Mouse (Mus musculus): Measurements from ENCODE around the gene Ntng1. TPM values are rescaled to one million over a fixed set of nuclear protein-coding genes. Genes with fewer than 3 reads are reported as not detected.
"Not testable (repeated sequence)": the region's sequence is repeated elsewhere in the genome, so short reads cannot be mapped to it uniquely, and the experiment has no call there.

Ntng1 gene
- polyA plus RNA-seq, 1 experiment, result 0.07 TPM

GRCm38 (mm10) chr3:109781917-109782288 lies 361.9 kb downstream of the Ntng1 start:
- Histone ChIP-seq H3K27me3 (ENCODE audit: control insufficient read depth, insufficient read depth, low read length) (no peaks in the 10 kb centered on the region), H3K27ac (ENCODE audit: control insufficient read depth, insufficient read depth, low read length) (no peak overlapping the region), H3K4me1 (replicated peaks; ENCODE audit: control insufficient read depth, insufficient read depth, low read length) (0 out of 2 replicates have a peak, but pooled peaks cover 2% of the 10 kb centered on the region), H3K36me3 (ENCODE audit: control insufficient read depth, insufficient read depth, low read length) (no peaks in the 10 kb centered on the region), H3K4me3 (ENCODE audit: control insufficient read depth, insufficient read depth, low read length) (no peak overlapping the region)
- no peak for DNase-seq
- TF ChIP-seq CTCF (IDR thresholded peaks at IDR 0.05; ENCODE audit: borderline replicate concordance, control insufficient read depth, extremely low read depth, insufficient read depth, low read length, poor library complexity), result no peak
- TF ChIP-seq POLR2A (IDR thresholded peaks at IDR 0.05; ENCODE audit: control insufficient read depth, extremely low read depth, insufficient read depth, low read length, poor library complexity), result no peak
- 73% methylated on average over 7 of the region's 7 CpGs for WGBS

GRCm38 (mm10) chr3:109775200-109775599 lies 368.6 kb downstream of the Ntng1 start:
- DNase-seq, result no peak
- no peaks in the 10 kb centered on the region for H3K4me1 ChIP-seq (replicated peaks; ENCODE audit: control insufficient read depth, insufficient read depth, low read length)
- H3K36me3 ChIP-seq (ENCODE audit: control insufficient read depth, insufficient read depth, low read length), result no peaks in the 10 kb centered on the region
- no peak overlapping the region for H3K4me3 ChIP-seq (ENCODE audit: control insufficient read depth, insufficient read depth, low read length)
- H3K27ac ChIP-seq (ENCODE audit: control insufficient read depth, insufficient read depth, low read length), result no peak overlapping the region
- TF ChIP-seq CTCF (IDR thresholded peaks at IDR 0.05; ENCODE audit: borderline replicate concordance, control insufficient read depth, extremely low read depth, insufficient read depth, low read length, poor library complexity) (no peak), POLR2A (IDR thresholded peaks at IDR 0.05; ENCODE audit: control insufficient read depth, extremely low read depth, insufficient read depth, low read length, poor library complexity) (no peak)
- 93% methylated on average over 2 of the region's 2 CpGs for WGBS
- no peaks in the 10 kb centered on the region for H3K27me3 ChIP-seq (ENCODE audit: control insufficient read depth, insufficient read depth, low read length)

DNA sequence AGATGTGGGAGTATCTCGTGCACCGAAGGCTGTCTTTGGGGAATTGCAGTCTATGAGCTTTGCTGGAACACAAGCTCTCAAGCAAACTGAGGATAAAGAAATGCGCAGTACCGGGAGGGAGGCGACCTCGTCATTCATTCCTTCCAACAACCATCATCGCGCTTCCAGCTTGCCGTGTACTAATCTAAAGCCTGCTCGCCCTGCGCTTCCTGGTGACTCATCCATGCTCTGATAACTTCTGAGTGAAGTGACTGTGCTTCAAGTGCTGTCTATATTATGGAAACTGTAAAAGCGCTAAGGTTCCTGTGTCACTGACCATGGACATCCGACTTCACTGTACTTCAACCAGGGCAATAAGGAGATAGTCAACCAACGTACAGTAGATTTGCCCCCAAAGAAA lies 371.7 kb downstream of the Ntng1 start:
- TF ChIP-seq CTCF (IDR thresholded peaks at IDR 0.05; ENCODE audit: borderline replicate concordance, control insufficient read depth, extremely low read depth, insufficient read depth, low read length, poor library complexity) (no peak), POLR2A (IDR thresholded peaks at IDR 0.05; ENCODE audit: control insufficient read depth, extremely low read depth, insufficient read depth, low read length, poor library complexity) (no peak)
- DNase-seq, result no peak
- Histone ChIP-seq H3K4me3 (ENCODE audit: control insufficient read depth, insufficient read depth, low read length) (no peak overlapping the region), H3K4me1 (replicated peaks; ENCODE audit: control insufficient read depth, insufficient read depth, low read length) (no peaks in the 10 kb centered on the region), H3K27ac (ENCODE audit: control insufficient read depth, insufficient read depth, low read length) (no peak overlapping the region), H3K27me3 (ENCODE audit: control insufficient read depth, insufficient read depth, low read length) (no peaks in the 10 kb centered on the region), H3K36me3 (ENCODE audit: control insufficient read depth, insufficient read depth, low read length) (no peaks in the 10 kb centered on the region)
- WGBS, result 96% methylated on average over 14 of the region's 14 CpGs

GRCm38 (mm10) chr3:109766939-109767338 lies 376.9 kb downstream of the Ntng1 start:
- Histone ChIP-seq H3K27ac (ENCODE audit: control insufficient read depth, insufficient read depth, low read length) (no peak overlapping the region), H3K4me1 (replicated peaks; ENCODE audit: control insufficient read depth, insufficient read depth, low read length) (no peaks in the 10 kb centered on the region), H3K36me3 (ENCODE audit: control insufficient read depth, insufficient read depth, low read length) (no peaks in the 10 kb centered on the region), H3K4me3 (ENCODE audit: control insufficient read depth, insufficient read depth, low read length) (no peak overlapping the region), H3K27me3 (ENCODE audit: control insufficient read depth, insufficient read depth, low read length) (no peaks in the 10 kb centered on the region)
- TF ChIP-seq CTCF (IDR thresholded peaks at IDR 0.05; ENCODE audit: borderline replicate concordance, control insufficient read depth, extremely low read depth, insufficient read depth, low read length, poor library complexity) (no peak), POLR2A (IDR thresholded peaks at IDR 0.05; ENCODE audit: control insufficient read depth, extremely low read depth, insufficient read depth, low read length, poor library complexity) (no peak)
- 98% methylated on average over 3 of the region's 3 CpGs for WGBS
- no peak for DNase-seq

- 87% methylated on average over 2 of the region's 2 CpGs for WGBS
- Histone ChIP-seq H3K4me3 (ENCODE audit: control insufficient read depth, insufficient read depth, low read length) (no peak overlapping the region), H3K27ac (ENCODE audit: control insufficient read depth, insufficient read depth, low read length) (no peak overlapping the region), H3K4me1 (replicated peaks; ENCODE audit: control insufficient read depth, insufficient read depth, low read length) (no peaks in the 10 kb centered on the region), H3K36me3 (ENCODE audit: control insufficient read depth, insufficient read depth, low read length) (no peaks in the 10 kb centered on the region), H3K27me3 (ENCODE audit: control insufficient read depth, insufficient read depth, low read length) (no peaks in the 10 kb centered on the region)
- no peak for DNase-seq
- TF ChIP-seq POLR2A (IDR thresholded peaks at IDR 0.05; ENCODE audit: control insufficient read depth, extremely low read depth, insufficient read depth, low read length, poor library complexity) (no peak), CTCF (IDR thresholded peaks at IDR 0.05; ENCODE audit: borderline replicate concordance, control insufficient read depth, extremely low read depth, insufficient read depth, low read length, poor library complexity) (no peak)
Measured at GRCm38 (mm10) chr3:109765608-109766007, 378.2 kb downstream of the Ntng1 start.

GRCm38 (mm10) chr3:109765141-109765540 lies 378.7 kb downstream of the Ntng1 start:
- Histone ChIP-seq H3K27me3 (ENCODE audit: control insufficient read depth, insufficient read depth, low read length) (no peaks in the 10 kb centered on the region), H3K4me3 (ENCODE audit: control insufficient read depth, insufficient read depth, low read length) (no peak overlapping the region), H3K36me3 (ENCODE audit: control insufficient read depth, insufficient read depth, low read length) (no peaks in the 10 kb centered on the region), H3K27ac (ENCODE audit: control insufficient read depth, insufficient read depth, low read length) (no peak overlapping the region), H3K4me1 (replicated peaks; ENCODE audit: control insufficient read depth, insufficient read depth, low read length) (no peaks in the 10 kb centered on the region)
- WGBS, result 83% methylated on average over 4 of the region's 4 CpGs
- no peak for DNase-seq
- no peak for TF ChIP-seq POLR2A (IDR thresholded peaks at IDR 0.05; ENCODE audit: control insufficient read depth, extremely low read depth, insufficient read depth, low read length, poor library complexity)
- no peak for TF ChIP-seq CTCF (IDR thresholded peaks at IDR 0.05; ENCODE audit: borderline replicate concordance, control insufficient read depth, extremely low read depth, insufficient read depth, low read length, poor library complexity)

DNA sequence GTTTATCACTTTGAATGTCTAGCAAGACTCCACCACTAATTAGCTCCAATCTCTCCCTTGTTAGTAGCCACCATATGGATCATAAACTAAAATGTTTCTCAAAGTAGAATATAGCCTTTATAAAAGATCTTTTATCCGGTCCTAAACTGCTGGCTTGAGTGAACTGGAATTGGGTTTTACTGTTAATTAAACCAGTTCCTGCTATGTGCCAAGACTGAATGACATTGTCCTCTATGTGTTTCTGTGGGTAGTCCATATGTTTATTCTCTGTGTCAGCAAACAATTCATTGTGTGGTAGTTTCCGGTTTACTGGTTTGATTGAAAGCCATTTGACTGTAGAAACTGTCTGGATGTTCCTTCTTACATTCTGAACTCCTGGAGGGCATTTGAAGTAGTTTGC lies 387.4 kb downstream of the Ntng1 start:
- H3K27me3 ChIP-seq (ENCODE audit: control insufficient read depth, insufficient read depth, low read length), result no peaks in the 10 kb centered on the region
- H3K36me3 ChIP-seq (ENCODE audit: control insufficient read depth, insufficient read depth, low read length), result no peaks in the 10 kb centered on the region
- TF ChIP-seq POLR2A (IDR thresholded peaks at IDR 0.05; ENCODE audit: control insufficient read depth, extremely low read depth, insufficient read depth, low read length, poor library complexity), result no peak
- TF ChIP-seq CTCF (IDR thresholded peaks at IDR 0.05; ENCODE audit: borderline replicate concordance, control insufficient read depth, extremely low read depth, insufficient read depth, low read length, poor library complexity), result no peak
- no peaks in the 10 kb centered on the region for H3K4me1 ChIP-seq (replicated peaks; ENCODE audit: control insufficient read depth, insufficient read depth, low read length)
- DNase-seq, result no peak
- 90% methylated on average over 2 of the region's 2 CpGs for WGBS
- H3K4me3 ChIP-seq (ENCODE audit: control insufficient read depth, insufficient read depth, low read length), result no peak overlapping the region
- no peak overlapping the region for H3K27ac ChIP-seq (ENCODE audit: control insufficient read depth, insufficient read depth, low read length)

DNA sequence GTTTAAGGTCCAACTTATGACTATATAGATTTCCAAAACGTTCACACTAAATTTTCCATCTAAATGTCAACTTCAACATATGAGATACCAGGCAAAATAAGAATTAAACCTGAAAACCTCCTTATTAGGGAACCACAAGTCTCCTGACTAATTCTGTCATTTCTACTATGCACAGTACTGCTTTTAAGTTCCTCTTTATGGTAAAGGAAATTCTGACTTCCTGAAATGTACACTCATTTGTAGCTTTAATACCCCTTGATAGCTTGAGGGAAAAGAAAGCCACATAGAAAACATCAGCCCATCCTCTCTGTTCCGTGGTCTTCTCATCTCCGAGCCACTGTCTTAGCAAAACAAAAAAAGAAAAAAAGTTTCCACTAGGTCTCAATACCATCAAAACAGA lies 396.2 kb downstream of the Ntng1 start:
- not testable (repeated sequence) for H3K36me3 ChIP-seq (ENCODE audit: control insufficient read depth, insufficient read depth, low read length)

More for the DNA sequence above, 396.2 kb downstream of the Ntng1 start:
- not testable (repeated sequence) for H3K27ac ChIP-seq (ENCODE audit: control insufficient read depth, insufficient read depth, low read length); H3K4me1 ChIP-seq (replicated peaks; ENCODE audit: control insufficient read depth, insufficient read depth, low read length); H3K27me3 ChIP-seq (ENCODE audit: control insufficient read depth, insufficient read depth, low read length); H3K4me3 ChIP-seq (ENCODE audit: control insufficient read depth, insufficient read depth, low read length); DNase-seq
- 12% methylated on average over 3 of the region's 3 CpGs for WGBS
